Mouse (Mus musculus) liver, embryonic 14.5 days (tissue): ENCODE measurements around the gene Ddx6. TPM values are rescaled to one million over a fixed set of nuclear protein-coding genes. Genes with fewer than 3 reads are reported as not detected.

Experiments
- ATAC-seq: fragments of 200-750 bp; cut with Nextera tagmentation; 2 replicates; pipeline ENCODE4 v1.8.0; 2017; ENCODE audit warnings: moderate number of reproducible peaks, mild to moderate bottlenecking, moderate library complexity; ENCODE audit not compliant: insufficient read depth
- DNase-seq, 3 experiments: peaks; one replicate each; pipeline ENCODE4 v3.0.0-alpha.2; 2012 to 2013; ENCODE audit warnings: low read depth in 3 of 3, low spot score in 3 of 3
- H3K27ac ChIP-seq: fragments of 300-500 bp; sonication (generic); 2 replicates; pipeline ENCODE4 v1.5.1; 2014; ENCODE audit warnings: moderate library complexity, mild to moderate bottlenecking, control low read depth, inconsistent platforms
- H3K27me3 ChIP-seq: fragments of 300-500 bp; sonication (generic); 2 replicates; pipeline ENCODE4 v1.6.1; 2014; ENCODE audit warnings: mild to moderate bottlenecking, low read length, moderate library complexity; ENCODE audit not compliant: control insufficient read depth, insufficient read depth
- H3K36me3 ChIP-seq: fragments of 300-500 bp; sonication (generic); replicated peaks from 2 replicates; pipeline ENCODE4 v1.6.1; 2014; ENCODE audit warnings: low read depth; ENCODE audit not compliant: control insufficient read depth, insufficient read depth
- H3K4me1 ChIP-seq, 2 experiments: fragments of 200-500 bp in 1 of 2; fragments of 300-500 bp in 1 of 2; sonication (generic) in 1 of 2; replicated peaks; 2 replicates each; pipeline ENCODE4 v1.6.1; 2012 to 2014; ENCODE audit warnings: antibody characterized with exemption in 1 of 2, inconsistent platforms in 1 of 2, low read length in 1 of 2; ENCODE audit not compliant: control insufficient read depth in 2 of 2, insufficient read depth in 2 of 2
- H3K4me2 ChIP-seq: fragments of 300-500 bp; sonication (generic); 2 replicates; pipeline ENCODE4 v1.6.1; 2014; ENCODE audit warnings: low read depth, mild to moderate bottlenecking, control low read depth, moderate library complexity
- H3K4me3 ChIP-seq, 2 experiments: fragments of 200-500 bp in 1 of 2; fragments of 300-500 bp in 1 of 2; sonication (generic) in 1 of 2; 2 replicates each; pipeline ENCODE4 v1.5.1; 2012 to 2014; ENCODE audit warnings: low read depth in 2 of 2, low read length in 2 of 2, mild to moderate bottlenecking in 2 of 2, control low read depth in 1 of 2, inconsistent platforms in 1 of 2, moderate library complexity in 1 of 2; ENCODE audit not compliant: insufficient read depth in 1 of 2
- H3K9ac ChIP-seq: fragments of 300-500 bp; sonication (generic); replicated peaks from 2 replicates; pipeline ENCODE4 v1.6.1; 2014; ENCODE audit warnings: mild to moderate bottlenecking, control low read depth, moderate library complexity
- H3K9me3 ChIP-seq: fragments of 300-500 bp; sonication (generic); 2 replicates; pipeline ENCODE4 v1.6.1; 2016; ENCODE audit warnings: low read length, mixed read lengths; ENCODE audit not compliant: control insufficient read depth
- CTCF ChIP-seq: IDR thresholded peaks from 2 replicates; pipeline ENCODE4 v1.5.1; 2016; ENCODE audit warnings: antibody characterized with exemption, low read depth, control low read depth
- EP300 ChIP-seq: IDR thresholded peaks from 2 replicates; pipeline ENCODE4 v1.6.1; 2016; ENCODE audit warnings: antibody characterized with exemption, low read depth
- WGBS: fragments of 180-500 bp; shearing (Covaris S2); extraction: QIAGEN DNeasy Blood & Tissue Kit; methylation state at CpG from one replicate; pipeline ENCODE4 v1.1.7; 2014; ENCODE audit not compliant: insufficient replicate concordance; 5-methylcytosine and 5-hydroxymethylcytosine counted together
- polyA plus RNA-seq, 2 experiments: library from polyadenylated mRNA; depleted of rRNA in 1 of 2; stranded (reverse) in 1 of 2; unstranded in 1 of 2; fragments of >200 nt; fragmentation: Nextera tagmentation in 1 of 2; extraction: Ambion mirVana in 1 of 2; gene quantifications; 2 replicates each; pipeline versions ENCODE4 v1.2.1 to v1.2.3; 2012 to 2014

Gene Ddx6
- polyA plus RNA-seq, 2 experiments, result 4.4 to 9.4 TPM

DNA sequence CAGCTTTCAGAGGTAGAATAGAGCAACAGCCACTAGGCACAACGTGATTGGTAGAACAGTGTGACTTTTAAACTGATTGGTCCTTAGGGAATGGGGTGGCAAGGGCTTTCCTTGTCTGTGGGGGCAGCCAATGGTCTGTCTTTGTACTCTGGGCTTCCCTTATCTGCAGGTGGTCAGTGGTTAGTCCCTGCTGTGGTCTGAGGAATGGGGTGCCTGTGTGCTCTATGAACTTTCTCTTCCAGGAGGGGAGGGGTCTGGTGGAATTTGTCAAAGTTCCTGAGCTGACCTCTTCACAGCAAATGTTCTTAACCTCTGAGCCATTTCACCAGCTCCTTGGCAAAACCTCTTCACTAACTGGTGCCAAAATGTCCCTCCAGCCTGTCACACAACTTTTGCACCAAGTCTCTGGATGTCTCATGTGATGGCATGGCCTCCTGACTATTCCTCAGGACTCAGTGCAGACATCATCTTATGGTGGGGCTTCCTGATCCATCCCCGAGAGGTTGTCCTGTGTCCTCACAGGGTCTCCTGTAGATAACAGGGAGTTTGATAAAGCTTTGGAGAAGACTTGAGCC, 67.7 kb downstream of the Ddx6 start:
- H3K36me3 ChIP-seq, result no peaks in the 10 kb centered on the region
- WGBS, result 32% methylated on average over 2 of the region's 2 CpGs
- no peaks in the 10 kb centered on the region for H3K9me3 ChIP-seq
- H3K27me3 ChIP-seq, result no peaks in the 10 kb centered on the region
- no peak overlapping the region for H3K4me2 ChIP-seq
- H3K4me3 ChIP-seq, result no peak overlapping the region
- H3K27ac ChIP-seq, result no peak overlapping the region
- H3K9ac ChIP-seq, result no peak overlapping the region
- ATAC-seq (no peak), DNase-seq (no peak)
- TF ChIP-seq CTCF, result no peak
- no peak for TF ChIP-seq EP300
- H3K4me1 ChIP-seq, result no peaks in the 10 kb centered on the region

DNA sequence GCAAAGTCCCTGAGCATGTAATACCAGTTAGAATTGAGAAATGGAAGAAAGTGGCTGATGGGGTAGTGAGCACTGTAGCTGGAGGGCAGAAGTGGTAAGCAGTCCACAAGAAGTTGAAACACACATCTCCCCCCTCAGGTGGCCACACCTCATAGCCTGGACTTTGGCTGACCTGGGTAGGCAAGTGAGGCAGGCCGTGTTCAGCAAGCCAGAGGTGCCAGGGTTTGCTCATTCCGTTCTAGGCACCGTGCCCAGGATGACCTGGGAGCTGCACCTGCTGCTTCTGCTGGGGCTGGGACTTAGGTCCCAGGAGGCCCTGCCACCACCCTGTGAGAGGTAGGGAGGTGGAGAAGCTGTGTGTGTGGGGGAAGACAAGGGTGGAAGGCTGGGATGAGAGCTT, 68.3 kb downstream of the Ddx6 start, which contains the start of gene Treh:
TSS of gene Treh (plus strand) at position 229 of the 400 bp plus-strand sequence.
- Histone ChIP-seq H3K4me1 (no peaks in the 10 kb centered on the region), H3K27me3 (no peaks in the 10 kb centered on the region), H3K9ac (no peak within 1 kb of the TSS), H3K36me3 (no peaks in the 10 kb centered on the region), H3K9me3 (no peaks in the 10 kb centered on the region), H3K27ac (no peak within 1 kb of the TSS), H3K4me3 (no peak within 1 kb of the TSS), H3K4me2 (no peak within 1 kb of the TSS)
- TF ChIP-seq CTCF, result no peak
- TF ChIP-seq EP300, result no peak
- ATAC-seq, result no peak
- WGBS, result 69% methylated on average over 3 of the region's 3 CpGs
- DNase-seq, result no peak

DNA sequence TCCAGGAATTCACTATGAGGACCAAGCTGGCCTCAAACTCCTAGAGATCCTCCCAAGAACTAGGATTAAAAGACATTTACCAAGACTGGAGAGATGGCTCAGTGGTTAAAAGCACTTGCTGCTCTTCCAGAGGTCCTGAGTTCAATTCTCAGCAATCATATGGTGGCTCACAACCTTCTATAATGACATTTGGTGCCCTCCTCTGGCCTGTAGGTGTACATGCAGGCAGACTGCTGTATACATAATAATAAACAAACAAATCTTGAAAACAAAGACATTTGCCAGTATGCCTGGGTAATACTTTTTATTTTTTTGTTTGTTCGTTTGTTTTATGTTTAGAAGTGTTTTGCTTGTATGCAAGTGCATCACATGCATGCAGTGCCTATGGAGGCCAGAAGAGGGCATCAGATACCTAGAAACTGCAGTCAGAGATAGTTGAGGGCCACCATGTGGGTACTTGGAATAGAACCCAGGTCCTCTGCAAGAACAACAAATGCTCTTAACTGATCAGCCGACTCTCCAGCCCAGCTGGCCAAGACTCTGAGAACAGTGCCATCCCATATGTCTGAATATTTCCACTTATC, 73.7 kb downstream of the Ddx6 start:
- Histone ChIP-seq H3K9ac (no peak overlapping the region), H3K4me1 (no peaks in the 10 kb centered on the region), H3K4me2 (no peak overlapping the region), H3K27me3 (no peaks in the 10 kb centered on the region), H3K4me3 (no peak overlapping the region), H3K36me3 (no peaks in the 10 kb centered on the region), H3K9me3 (no peaks in the 10 kb centered on the region), H3K27ac (no peak overlapping the region)
- 55% methylated on average over 2 of the region's 2 CpGs for WGBS
- DNase-seq (no peak), ATAC-seq (no peak)
- no peak for TF ChIP-seq EP300
- peak; percentile 43 for TF ChIP-seq CTCF

DNA sequence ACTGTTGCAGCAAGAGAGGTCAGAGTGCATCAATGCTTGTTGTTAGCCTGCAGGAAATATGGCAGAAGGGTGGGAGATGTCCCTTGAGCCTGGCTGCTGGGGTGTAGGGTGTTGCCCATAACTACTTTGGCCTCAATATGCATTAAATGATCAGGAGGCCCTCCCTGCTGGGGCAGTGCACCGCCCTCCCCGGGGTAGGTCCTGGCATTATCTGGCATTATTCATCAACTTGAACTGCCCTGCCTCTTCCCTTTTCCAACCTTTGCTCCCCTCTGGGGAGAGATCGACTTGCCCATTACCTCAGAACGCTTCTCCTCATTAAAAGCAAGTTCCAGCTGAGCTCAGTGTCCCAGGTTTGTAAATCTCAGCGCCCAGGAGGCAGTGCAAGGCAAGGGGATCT, 74.9 kb downstream of the Ddx6 start:
- Histone ChIP-seq H3K4me2 (no peak overlapping the region), H3K27me3 (no peaks in the 10 kb centered on the region), H3K9ac (no peak overlapping the region), H3K27ac (no peak overlapping the region), H3K4me3 (no peak overlapping the region), H3K9me3 (no peaks in the 10 kb centered on the region), H3K36me3 (no peaks in the 10 kb centered on the region), H3K4me1 (no peaks in the 10 kb centered on the region)
- DNase-seq (no peak), ATAC-seq (no peak)
- no peak for TF ChIP-seq CTCF
- no peak for TF ChIP-seq EP300
- 58% methylated on average over 5 of the region's 5 CpGs for WGBS

DNA sequence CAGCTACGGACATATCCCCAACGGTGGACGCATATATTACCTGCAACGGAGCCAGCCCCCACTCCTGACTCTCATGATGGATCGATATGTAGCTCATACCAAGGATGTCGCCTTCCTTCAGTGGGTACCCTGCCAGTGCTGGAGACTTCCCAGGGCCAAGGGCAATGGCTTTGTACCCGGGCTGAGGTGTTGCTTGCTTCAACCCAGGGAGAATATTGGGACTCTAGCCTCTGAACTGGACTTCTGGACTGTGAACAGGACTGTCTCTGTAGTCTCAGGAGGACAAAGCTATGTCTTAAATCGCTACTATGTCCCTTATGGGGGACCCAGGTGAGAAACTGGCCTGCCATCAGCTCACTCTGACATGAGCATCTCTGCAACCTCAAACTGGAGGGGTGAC, 78.4 kb downstream of the Ddx6 start:
- TF ChIP-seq CTCF (no peak), EP300 (no peak)
- WGBS, result 53% methylated on average over 8 of the region's 8 CpGs

More for the DNA sequence above, 78.4 kb downstream of the Ddx6 start:
- no peak for DNase-seq
- no peak overlapping the region for H3K27ac ChIP-seq
- no peak overlapping the region for H3K9ac ChIP-seq
- H3K9me3 ChIP-seq, result no peaks in the 10 kb centered on the region
- H3K4me3 ChIP-seq, result no peak overlapping the region
- no peaks in the 10 kb centered on the region for H3K4me1 ChIP-seq
- H3K36me3 ChIP-seq, result no peaks in the 10 kb centered on the region
- no peaks in the 10 kb centered on the region for H3K27me3 ChIP-seq
- no peak overlapping the region for H3K4me2 ChIP-seq
- no peak for ATAC-seq
